Mouse (Mus musculus): Measurements from ENCODE around the gene Idh2. TPM values are rescaled to one million over a fixed set of nuclear protein-coding genes. Genes with fewer than 3 reads are reported as not detected.

The Idh2 gene
- polyA plus RNA-seq (2014; fragmentation: Illumina TruSeq; extraction: RNeasy Lipid Tissue Mini Kit (QIAGEN cat#74804); ENCODE audit: low read depth, low replicate concordance) = 2,203 TPM

GRCm38 (mm10) chr7:80115224-80115590, at the start of gene Idh2:
Gene Idh2 (minus strand): TSS chr7:80115392.

Other genes starting within 250 kb of the Idh2 start
- 14.8 TPM for gene Ap3s2, start 194.7 kb downstream of the Idh2 start, polyA plus RNA-seq (2014; fragmentation: Illumina TruSeq; extraction: RNeasy Lipid Tissue Mini Kit (QIAGEN cat#74804); ENCODE audit: low read depth, low replicate concordance)
- gene Arpin, start 180.0 kb downstream of the Idh2 start, polyA plus RNA-seq (2014; fragmentation: Illumina TruSeq; extraction: RNeasy Lipid Tissue Mini Kit (QIAGEN cat#74804); ENCODE audit: low read depth, low replicate concordance) = 14.6 TPM
- gene Zfp710, start 90.6 kb downstream of the Idh2 start, polyA plus RNA-seq (2014; fragmentation: Illumina TruSeq; extraction: RNeasy Lipid Tissue Mini Kit (QIAGEN cat#74804); ENCODE audit: low read depth, low replicate concordance) = 20.3 TPM
- 6.7 TPM for gene Sema4b, start 71.4 kb upstream of the Idh2 start, polyA plus RNA-seq (2014; fragmentation: Illumina TruSeq; extraction: RNeasy Lipid Tissue Mini Kit (QIAGEN cat#74804); ENCODE audit: low read depth, low replicate concordance)
- gene Cib1, start 117.4 kb upstream of the Idh2 start, polyA plus RNA-seq (2014; fragmentation: Illumina TruSeq; extraction: RNeasy Lipid Tissue Mini Kit (QIAGEN cat#74804); ENCODE audit: low read depth, low replicate concordance) = 18.0 TPM
- 0.73 TPM for gene Gdpgp1, start 117.5 kb upstream of the Idh2 start, polyA plus RNA-seq (2014; fragmentation: Illumina TruSeq; extraction: RNeasy Lipid Tissue Mini Kit (QIAGEN cat#74804); ENCODE audit: low read depth, low replicate concordance)
- gene Ttll13, start 131.0 kb upstream of the Idh2 start, polyA plus RNA-seq (2014; fragmentation: Illumina TruSeq; extraction: RNeasy Lipid Tissue Mini Kit (QIAGEN cat#74804); ENCODE audit: low read depth, low replicate concordance) = 0.47 TPM
- gene Ngrn, start 145.8 kb upstream of the Idh2 start, polyA plus RNA-seq (2014; fragmentation: Illumina TruSeq; extraction: RNeasy Lipid Tissue Mini Kit (QIAGEN cat#74804); ENCODE audit: low read depth, low replicate concordance) = 35.1 TPM
- gene Vps33b, start 154.3 kb upstream of the Idh2 start, polyA plus RNA-seq (2014; fragmentation: Illumina TruSeq; extraction: RNeasy Lipid Tissue Mini Kit (QIAGEN cat#74804); ENCODE audit: low read depth, low replicate concordance) = 4.5 TPM
- 0.45 TPM for gene Prc1, start 179.1 kb upstream of the Idh2 start, polyA plus RNA-seq (2014; fragmentation: Illumina TruSeq; extraction: RNeasy Lipid Tissue Mini Kit (QIAGEN cat#74804); ENCODE audit: low read depth, low replicate concordance)
- 9.5 TPM for gene Rccd1, start 209.1 kb upstream of the Idh2 start, polyA plus RNA-seq (2014; fragmentation: Illumina TruSeq; extraction: RNeasy Lipid Tissue Mini Kit (QIAGEN cat#74804); ENCODE audit: low read depth, low replicate concordance)
- 15.6 TPM for gene Unc45a, start 225.6 kb upstream of the Idh2 start, polyA plus RNA-seq (2014; fragmentation: Illumina TruSeq; extraction: RNeasy Lipid Tissue Mini Kit (QIAGEN cat#74804); ENCODE audit: low read depth, low replicate concordance)
- gene Hddc3, start 227.7 kb upstream of the Idh2 start, polyA plus RNA-seq (2014; fragmentation: Illumina TruSeq; extraction: RNeasy Lipid Tissue Mini Kit (QIAGEN cat#74804); ENCODE audit: low read depth, low replicate concordance) = 22.8 TPM